8 mouse cellular contexts compared by ENCODE assay signal in the genomic region with DNA sequence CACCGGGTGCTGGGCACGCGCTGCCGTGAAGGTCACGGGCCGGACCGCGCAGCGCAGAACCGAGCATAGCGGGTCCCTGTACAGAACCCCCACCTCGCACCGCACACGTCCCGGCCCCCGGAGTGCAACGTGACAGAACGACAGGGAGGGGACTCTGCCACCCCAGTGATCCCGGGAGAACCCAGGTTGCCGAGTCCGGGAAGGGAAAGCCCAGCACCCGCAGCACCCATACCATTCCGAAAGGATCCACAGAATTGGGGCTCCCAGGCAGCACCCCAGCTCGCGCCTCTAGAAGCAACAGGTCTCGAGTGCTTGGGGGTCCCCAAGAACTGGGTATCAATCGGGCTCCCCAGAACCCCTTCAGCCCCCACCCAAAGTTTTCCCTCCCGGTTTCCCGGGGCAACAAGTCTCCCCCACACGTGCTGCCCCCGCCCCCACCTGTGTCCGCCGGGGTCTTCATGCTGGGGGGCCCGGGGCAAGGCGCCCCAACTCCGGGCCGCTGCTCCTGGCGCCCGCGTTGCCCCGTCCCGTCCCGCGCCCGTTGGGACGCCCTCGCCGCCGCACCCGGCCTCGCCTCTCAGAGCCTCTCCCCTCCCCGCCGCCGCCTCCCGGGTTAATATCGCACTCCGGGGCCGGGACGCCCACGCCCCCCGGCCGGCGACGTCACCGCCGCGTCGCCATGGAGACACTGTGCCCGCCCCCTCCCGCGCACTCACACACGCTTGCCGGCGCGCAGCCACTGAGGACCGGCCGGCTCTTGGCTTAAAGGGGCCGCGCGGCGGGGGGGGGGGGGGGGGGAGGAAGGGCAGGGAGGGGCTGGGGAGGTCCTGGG. TPM values are rescaled to one million over a fixed set of nuclear protein-coding genes. Genes with fewer than 3 reads are reported as not detected.
DNase-seq lines count a peak whose midpoint lies in the region; ATAC-seq and TF ChIP-seq lines count a peak whose summit lies in the region.

A gene (minus strand): TSS at position 621 of the 832 bp plus-strand sequence.

- no peak for TF ChIP-seq EP300 in liver, embryonic 14.5 days (IDR thresholded peaks at IDR 0.05; ENCODE audit: low read depth)

- ATAC-seq in forebrain, embryonic 12.5 days (ENCODE audit: low FRiP score) = peak; percentile 77
- ATAC-seq in heart, embryonic 16.5 days (replicated peaks; ENCODE audit: extremely low read depth, insufficient read depth, low FRiP score) = peak; percentile 76
- ATAC-seq in liver, embryonic 14.5 days (ENCODE audit: insufficient read depth) = peak; percentile 81
- peak; percentile 81 for ATAC-seq in stomach, embryonic 15.5 days (ENCODE audit: insufficient read depth, low FRiP score, low read depth)

- peak within 1 kb of the TSS; percentile 91 for H3K9ac ChIP-seq in forebrain, embryonic 12.5 days
- peak within 1 kb of the TSS; percentile 99 for H3K9ac ChIP-seq in heart, embryonic 16.5 days (ENCODE audit: low read length)
- H3K9ac ChIP-seq in liver, embryonic 14.5 days (replicated peaks) = peak within 1 kb of the TSS; percentile 84
- peak within 1 kb of the TSS; percentile 96 for H3K9ac ChIP-seq in stomach, embryonic 15.5 days

- H3K27me3 ChIP-seq in forebrain, embryonic 12.5 days = no peaks in the 10 kb centered on the region
- no peaks in the 10 kb centered on the region for H3K27me3 ChIP-seq in heart, embryonic 16.5 days (ENCODE audit: control insufficient read depth, insufficient read depth, low read length)
- no peaks in the 10 kb centered on the region for H3K27me3 ChIP-seq in liver, embryonic 14.5 days (ENCODE audit: control insufficient read depth, insufficient read depth, low read length)
- H3K27me3 ChIP-seq in stomach, embryonic 15.5 days (replicated peaks) = no peaks in the 10 kb centered on the region

- DNase-seq in CD8-positive naive resting alpha-beta T cell, adult 2 months (ENCODE audit: low read depth in 2 of 2, low spot score in 2 of 2) = peak; percentile 90 to 91
- DNase-seq in c-Kit-positive CD71-positive TER-119-positive erythroid progenitor cells, embryonic 14.5 days (ENCODE audit: low spot score) = peak; percentile 89
- peak; percentile 96 to 97 for DNase-seq in kidney, postnatal 36 days
- DNase-seq in liver, embryonic 14.5 days (ENCODE audit: low read depth in 3 of 3, low spot score in 3 of 3) = peak; percentile 84 to 86 (median 85)
- peak; percentile 98 for DNase-seq in neural tube, embryonic 10.5 days (ENCODE audit: extremely low spot score, low spot score)

- peaks cover 10% of the 10 kb centered on the region for H3K36me3 ChIP-seq in forebrain, embryonic 12.5 days (replicated peaks)
- H3K36me3 ChIP-seq in heart, embryonic 16.5 days (ENCODE audit: control insufficient read depth, insufficient read depth) = peaks cover 2% of the 10 kb centered on the region; the same call in 1 of the 2 replicates
- no peaks in the 10 kb centered on the region for H3K36me3 ChIP-seq in liver, embryonic 14.5 days (replicated peaks; ENCODE audit: control insufficient read depth, insufficient read depth, low read depth)
- H3K36me3 ChIP-seq in stomach, embryonic 15.5 days = peaks cover 3% of the 10 kb centered on the region; the same call in 1 of the 2 replicates

- no peaks in the 10 kb centered on the region for H3K9me3 ChIP-seq in forebrain, embryonic 12.5 days
- no peaks in the 10 kb centered on the region for H3K9me3 ChIP-seq in heart, embryonic 16.5 days (replicated peaks; ENCODE audit: control insufficient read depth, low read length)
- no peaks in the 10 kb centered on the region for H3K9me3 ChIP-seq in liver, embryonic 14.5 days (ENCODE audit: control insufficient read depth, low read length)
- H3K9me3 ChIP-seq in stomach, embryonic 15.5 days = no peaks in the 10 kb centered on the region

- no peak for TF ChIP-seq CTCF in liver, embryonic 14.5 days (IDR thresholded peaks at IDR 0.05; ENCODE audit: low read depth)

- WGBS in forebrain, embryonic 12.5 days = under 1% methylated on average over 69 of the region's 81 CpGs
- WGBS in heart, embryonic 16.5 days = under 1% methylated on average over 60 of the region's 81 CpGs
- under 1% methylated on average over 76 of the region's 81 CpGs for WGBS in liver, embryonic 14.5 days (ENCODE audit: insufficient replicate concordance)
- WGBS in stomach, embryonic 15.5 days = under 1% methylated on average over 67 of the region's 81 CpGs

- peak within 1 kb of the TSS; percentile 85 for H3K4me2 ChIP-seq in forebrain, embryonic 12.5 days
- peak within 1 kb of the TSS; percentile 98 for H3K4me2 ChIP-seq in heart, embryonic 16.5 days (ENCODE audit: low read depth, low read length)
- peak within 1 kb of the TSS; percentile 99 for H3K4me2 ChIP-seq in liver, embryonic 14.5 days (ENCODE audit: low read depth)
- H3K4me2 ChIP-seq in stomach, embryonic 15.5 days = peak within 1 kb of the TSS; percentile 92

- peak within 1 kb of the TSS; percentile 75 for H3K4me3 ChIP-seq in forebrain, embryonic 12.5 days (replicated peaks)
- H3K4me3 ChIP-seq in heart, embryonic 16.5 days (ENCODE audit: low read length) = peak within 1 kb of the TSS; percentile 100
- peak within 1 kb of the TSS; percentile 56 to 74 for H3K4me3 ChIP-seq in liver, embryonic 14.5 days (ENCODE audit: insufficient read depth in 1 of 2, low read depth in 2 of 2, low read length in 2 of 2)
- peak within 1 kb of the TSS; percentile 99 for H3K4me3 ChIP-seq in stomach, embryonic 15.5 days (replicated peaks)

- peak within 1 kb of the TSS; percentile 96 for H3K27ac ChIP-seq in forebrain, embryonic 12.5 days
- H3K27ac ChIP-seq in heart, embryonic 16.5 days (ENCODE audit: low read length) = peak within 1 kb of the TSS; percentile 99
- H3K27ac ChIP-seq in liver, embryonic 14.5 days = peak within 1 kb of the TSS; percentile 53
- H3K27ac ChIP-seq in stomach, embryonic 15.5 days = peak within 1 kb of the TSS; percentile 99

- peaks cover 48% of the 10 kb centered on the region for H3K4me1 ChIP-seq in forebrain, embryonic 12.5 days
- H3K4me1 ChIP-seq in heart, embryonic 16.5 days (ENCODE audit: control insufficient read depth, insufficient read depth, low read length) = peaks cover 41% of the 10 kb centered on the region
- peaks cover 14 to 20% of the 10 kb centered on the region in 2 experiments for H3K4me1 ChIP-seq in liver, embryonic 14.5 days (replicated peaks; ENCODE audit: control insufficient read depth in 2 of 2, insufficient read depth in 2 of 2, low read length in 1 of 2)
- peaks cover 40% of the 10 kb centered on the region for H3K4me1 ChIP-seq in stomach, embryonic 15.5 days

RNA-seq across cellular contexts. Expression of the gene that starts here (rescaled TPM):
- polyA plus RNA-seq in forebrain, embryonic 12.5 days (2016; fragmentation: Nextera tagmentation; extraction: Ambion mirVana) = 10.3 and 13.0 TPM in 2 replicates
- polyA plus RNA-seq in heart, embryonic 16.5 days (2015; fragmentation: Nextera tagmentation; extraction: Ambion mirVana) = 8.5 and 11.2 TPM in 2 replicates
- polyA plus RNA-seq in liver, embryonic 14.5 days (2012; rRNA removed) = 8.5 and 9.8 TPM in 2 replicates
- polyA plus RNA-seq in liver, embryonic 14.5 days (2014; fragmentation: Nextera tagmentation; extraction: Ambion mirVana) = 5.1 and 5.3 TPM in 2 replicates
- polyA plus RNA-seq in stomach, embryonic 15.5 days (2015; fragmentation: Nextera tagmentation; extraction: Ambion mirVana) = 13.0 and 17.6 TPM in 2 replicates

Comparison
In these comparisons a context has a peak if more than half of its experiments do, and no peak if none do; other contexts are left out.
1. Peak in every context shown above with its lines: DNase-seq, ATAC-seq, H3K4me3 ChIP-seq and H3K27ac ChIP-seq.